Mouse (Mus musculus) adrenal gland, adult (tissue): Measurements from ENCODE around the gene Raly.
"Not testable (repeated sequence)": the region's sequence is repeated elsewhere in the genome, so short reads cannot be mapped to it uniquely, and the experiment has no call there.

ENCODE experiments used
- DNase-seq, 2 experiments: peaks; one replicate each; pipeline ENCODE4 v3.0.0; 2022 to 2023; ENCODE audit warnings: low spot score in 1 of 2; ENCODE audit not compliant: inconsistent age in 2 of 2

Gene Raly

GRCm38 (mm10) chr2:154834149-154834865, 43.4 kb downstream of the Raly start:
- DNase-seq: peak in 1 of 2 experiments; percentile 41

- no peak for DNase-seq
Observed at GRCm38 (mm10) chr2:154836537-154836936, 45.6 kb downstream of the Raly start.

GRCm38 (mm10) chr2:154848086-154848485, 57.2 kb downstream of the Raly start:
- DNase-seq: no peak

- peak; percentile 58 to 88 for DNase-seq
Observed at GRCm38 (mm10) chr2:154855383-154855782, 64.5 kb downstream of the Raly start.

DNA sequence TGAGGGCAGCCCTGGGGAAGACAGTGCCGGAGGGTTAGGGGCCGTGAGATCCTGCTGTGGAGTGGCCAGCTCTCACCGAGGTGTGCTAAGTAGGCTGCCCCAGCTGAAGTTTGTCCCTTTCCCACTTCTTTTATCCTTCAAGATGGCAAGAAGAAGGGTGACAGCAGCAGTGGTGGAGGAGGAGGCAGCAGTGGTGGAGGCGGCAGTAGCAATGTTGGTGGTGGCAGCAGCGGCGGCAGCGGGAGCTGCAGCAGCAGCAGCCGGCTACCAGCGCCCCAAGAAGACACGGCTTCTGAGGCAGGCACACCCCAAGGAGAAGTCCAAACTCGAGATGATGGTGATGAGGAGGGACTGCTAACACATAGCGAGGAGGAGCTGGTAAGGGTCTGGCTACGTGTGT, 72.8 kb downstream of the Raly start:
- DNase-seq: no peak

- DNase-seq: no peak
Observed at GRCm38 (mm10) chr2:154865696-154866095, 74.8 kb downstream of the Raly start.

- no peak for DNase-seq
Observed at GRCm38 (mm10) chr2:154868106-154868505, 77.2 kb downstream of the Raly start.

DNA sequence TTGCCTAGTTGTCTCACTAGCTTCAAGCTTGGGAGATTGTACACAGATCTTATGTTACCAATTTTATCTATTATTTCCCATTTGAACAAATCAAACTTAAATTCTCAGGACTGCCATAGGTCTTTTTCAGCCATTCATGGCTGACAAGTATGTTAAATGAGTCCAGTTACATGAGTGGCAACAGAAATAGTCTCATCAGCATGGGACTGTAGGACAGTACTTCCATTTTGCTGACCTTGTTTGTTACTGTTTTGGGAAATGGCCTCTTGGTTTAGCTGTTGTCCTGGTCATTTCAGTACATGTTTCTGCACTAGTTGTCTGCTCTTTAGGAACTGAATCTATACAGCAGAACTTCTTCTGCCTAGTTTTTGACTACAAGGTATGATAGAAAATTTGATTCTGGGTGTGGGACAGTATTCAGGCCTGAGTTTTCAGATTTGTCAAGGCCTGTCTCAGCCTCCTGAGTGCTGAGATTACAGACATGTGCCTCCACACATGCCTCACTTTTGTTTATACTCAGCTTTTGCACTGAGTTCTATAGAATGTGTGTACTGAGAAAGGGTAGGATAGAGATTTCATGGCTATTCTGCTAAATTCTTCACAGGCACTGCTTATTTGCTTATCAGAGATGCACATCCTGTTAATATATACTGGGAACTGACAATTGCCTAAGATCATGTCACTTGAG, 79.2 kb downstream of the Raly start:
- no peak for DNase-seq

DNA sequence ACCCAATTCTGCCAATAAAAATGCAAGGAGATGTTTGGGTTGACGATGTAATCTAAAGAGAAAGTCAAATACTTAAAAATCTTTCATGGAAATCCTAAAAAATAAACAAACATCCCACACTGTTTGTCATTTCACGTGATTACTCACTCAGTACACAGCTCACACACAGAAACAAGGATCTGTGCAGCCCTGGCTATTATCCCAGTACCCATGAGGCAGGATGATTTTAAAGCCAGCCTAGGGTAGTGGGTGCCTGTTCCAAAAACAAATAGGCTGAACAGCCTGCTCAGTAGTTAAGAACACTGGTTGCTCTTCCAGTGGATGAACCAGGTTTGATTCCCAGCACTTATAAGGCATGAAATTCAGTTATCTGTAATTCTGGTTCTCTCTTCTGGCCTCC, 85.7 kb downstream of the Raly start:
- DNase-seq: no peak

DNA sequence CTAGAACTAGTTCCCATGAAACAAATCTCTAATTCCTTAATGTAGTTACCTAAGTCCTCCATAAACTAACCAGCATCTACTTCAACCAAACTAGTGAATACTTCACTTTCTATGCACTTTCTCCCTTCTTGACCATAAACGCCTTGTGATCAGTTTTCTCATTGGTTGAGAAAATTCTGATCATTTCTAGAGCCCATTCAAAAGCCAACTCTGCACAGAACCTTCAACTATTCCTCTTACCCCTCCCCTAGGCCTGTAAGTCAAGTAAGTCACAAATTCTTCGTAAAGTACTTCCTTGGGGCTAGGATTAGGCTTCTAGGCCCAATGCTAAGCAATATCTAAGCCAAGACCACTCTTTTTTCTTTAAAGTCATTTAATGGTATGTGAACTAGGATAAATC, 100.7 kb downstream of the Raly start:
- peak in 1 of 2 experiments; percentile 55 for DNase-seq

DNA sequence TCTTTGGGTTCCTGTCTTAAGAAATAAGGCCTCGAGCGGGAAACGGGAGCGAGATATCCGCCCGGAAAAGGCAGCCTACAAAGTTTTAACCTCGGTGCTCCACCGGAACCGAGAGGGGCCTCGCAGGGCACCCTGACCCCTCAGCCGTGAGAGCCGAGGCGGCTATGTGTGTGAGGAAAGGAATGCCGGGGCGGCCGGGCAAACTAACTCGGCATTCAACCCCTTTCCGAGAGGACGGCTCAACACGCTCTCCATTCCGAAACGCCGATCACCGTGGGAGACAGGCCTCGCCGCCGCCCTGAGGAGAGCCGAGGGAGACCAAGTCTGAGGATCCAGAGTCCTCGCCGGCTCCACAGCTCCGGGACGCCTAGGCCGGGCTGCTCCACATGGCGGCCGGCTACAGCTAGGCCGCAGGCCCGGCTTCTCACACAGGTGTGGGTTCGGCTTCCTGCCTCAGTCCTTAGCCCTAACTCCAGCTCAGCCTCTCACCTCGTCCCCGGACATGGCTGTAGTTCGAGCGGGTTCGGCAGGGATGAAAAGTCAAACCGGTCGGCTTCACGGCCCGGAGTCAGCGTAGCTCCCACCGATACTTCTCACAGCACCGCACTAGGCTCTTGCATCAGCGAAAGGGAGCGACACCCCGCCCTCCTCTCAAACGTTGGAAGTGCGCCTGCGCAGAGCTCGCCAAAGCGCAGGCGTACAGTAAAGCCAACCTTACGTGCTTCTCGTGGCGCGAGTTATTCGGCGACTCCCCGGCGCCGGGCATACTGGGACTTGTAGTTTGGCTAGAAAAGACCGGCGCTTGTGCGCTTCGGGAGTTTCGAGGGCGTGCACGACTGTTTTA, 101.5 kb downstream of the Raly start, which contains the start of gene Eif2s2:
Eif2s2 (minus strand) TSS at position 735 of the 844 bp plus-strand sequence.
- peak; percentile 97 to 98 for DNase-seq

- DNase-seq: no peak
Observed at GRCm38 (mm10) chr2:154893045-154893385, 102.1 kb downstream of the Raly start.

DNA sequence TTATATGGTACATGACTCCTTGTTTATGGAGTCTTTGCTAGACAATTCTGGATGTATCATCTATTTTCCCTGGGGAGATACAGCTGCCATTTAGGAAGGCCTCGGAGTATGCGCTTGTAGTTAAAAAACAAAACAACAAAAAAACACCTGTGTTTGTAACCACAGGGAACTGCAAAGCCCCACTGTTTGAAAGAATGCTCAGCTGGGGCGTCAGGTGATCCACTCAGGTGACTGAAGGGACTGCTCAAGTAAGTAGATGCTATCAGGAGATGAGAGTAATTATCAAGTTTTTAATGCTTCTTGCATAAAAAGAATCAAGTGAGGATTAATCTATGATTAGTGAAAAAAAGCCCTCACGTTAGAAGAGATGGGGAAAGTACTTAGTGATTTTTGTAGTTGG, 102.7 kb downstream of the Raly start:
- no peak for DNase-seq

- not testable (repeated sequence) for DNase-seq
Observed at GRCm38 (mm10) chr2:154899004-154899403, 108.1 kb downstream of the Raly start.

DNA sequence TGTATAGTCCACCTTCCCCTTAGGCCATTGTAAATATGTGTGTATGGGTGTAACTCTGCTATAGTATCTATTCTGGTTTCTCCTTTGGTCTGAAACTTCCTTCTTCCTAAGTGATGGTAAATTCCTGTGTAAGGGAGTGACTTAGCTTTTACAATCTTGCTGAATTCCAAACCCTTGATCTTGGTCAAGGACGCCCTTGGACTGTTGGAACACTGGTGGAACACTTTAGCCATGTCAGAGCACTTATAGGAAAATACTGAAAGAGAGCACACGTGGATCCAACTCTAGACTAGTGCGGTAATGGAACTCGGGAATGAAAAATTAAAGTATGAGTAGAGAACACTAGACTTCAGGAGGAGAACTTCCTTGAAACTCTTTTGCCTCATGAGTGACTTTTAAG, 108.5 kb downstream of the Raly start:
- not testable (repeated sequence) for DNase-seq

DNA sequence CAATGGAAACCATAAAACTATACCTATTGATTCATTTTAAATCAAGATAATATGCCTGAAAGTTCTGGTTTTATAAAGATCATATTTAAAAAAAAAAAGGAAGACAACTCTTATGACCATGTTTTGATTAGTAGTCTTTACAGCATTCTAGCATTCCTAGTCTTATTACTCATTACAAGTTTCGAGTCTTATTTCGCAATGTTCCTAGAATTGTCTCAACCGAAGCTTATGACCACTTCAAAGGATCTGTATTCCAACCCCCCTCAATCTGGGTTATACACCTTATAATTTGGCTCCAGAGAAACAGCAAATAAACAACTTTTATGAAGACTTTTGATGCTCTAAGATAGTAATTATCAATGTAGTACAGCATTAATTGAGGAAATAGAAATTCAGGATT, 111.2 kb downstream of the Raly start:
- no peak for DNase-seq

DNA sequence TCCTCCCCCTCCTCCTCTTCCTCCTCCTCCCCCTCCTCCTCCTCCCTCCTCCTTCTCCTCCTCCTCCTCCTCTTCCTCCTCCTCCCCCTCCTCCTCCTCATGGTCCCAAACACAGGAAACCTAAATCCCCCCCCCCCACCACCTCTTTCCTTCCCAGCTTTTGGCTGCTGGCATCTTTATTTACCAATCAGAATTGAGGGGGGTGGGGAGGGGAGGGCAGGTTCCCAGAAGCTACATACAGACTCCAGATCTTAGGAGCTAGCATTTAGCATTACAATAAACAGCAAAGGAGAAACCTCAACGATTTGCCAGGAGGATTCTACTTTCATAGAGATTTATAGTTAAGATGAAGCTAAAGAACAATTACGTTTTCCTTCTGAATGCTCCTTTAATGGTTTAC, 114.9 kb downstream of the Raly start:
- DNase-seq: no peak

DNA sequence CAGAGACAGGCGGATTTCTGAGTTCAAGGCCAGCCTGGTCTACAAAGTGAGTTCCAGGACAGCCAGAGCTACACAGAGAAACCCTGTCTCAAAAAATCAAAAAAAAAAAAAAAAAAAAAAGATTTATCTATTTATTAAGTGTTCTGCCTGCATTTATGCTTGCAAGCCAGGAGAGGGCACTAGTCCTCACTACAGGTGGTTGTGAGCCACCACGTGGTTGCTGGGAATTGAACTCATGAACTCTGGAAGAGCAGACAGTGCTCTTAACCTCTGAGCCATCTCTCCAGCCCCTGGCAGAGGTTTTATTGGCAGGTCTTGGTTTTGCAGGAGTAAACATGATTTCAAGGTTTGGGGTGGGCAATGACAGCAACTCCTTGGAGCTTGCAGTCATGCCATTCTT, 117.3 kb downstream of the Raly start:
- not testable (repeated sequence) for DNase-seq

- DNase-seq: no peak
Observed at GRCm38 (mm10) chr2:154909789-154910188, 118.9 kb downstream of the Raly start.

DNA sequence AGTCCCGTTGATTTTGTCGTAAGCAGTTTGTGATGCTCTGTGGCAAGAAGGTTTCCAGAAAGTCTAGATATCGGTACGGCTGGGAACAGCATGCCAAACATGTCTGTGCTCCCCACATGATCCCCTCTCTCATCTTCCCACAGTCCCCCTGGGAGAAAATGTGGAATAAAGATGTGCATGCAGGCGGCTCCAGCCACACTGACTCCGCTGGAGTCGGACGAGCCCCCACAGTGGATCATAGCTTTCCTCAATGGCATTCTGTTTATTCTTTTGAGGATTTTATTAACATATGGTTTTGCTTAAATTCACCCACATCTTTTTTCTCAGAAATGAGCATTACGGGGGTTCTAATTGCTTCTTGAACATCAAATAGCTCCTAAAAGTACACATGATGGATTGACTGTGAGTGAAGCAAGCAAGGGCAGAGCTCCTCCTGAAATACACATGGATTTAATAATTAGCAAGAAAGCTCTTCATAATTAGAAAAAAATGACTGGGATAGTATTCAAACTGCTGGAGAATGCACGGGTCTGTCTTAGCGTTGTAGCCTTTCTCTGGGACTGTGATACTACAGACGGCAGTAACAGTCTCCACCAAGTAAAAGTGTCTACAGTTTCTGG, 125.1 kb downstream of the Raly start:
- DNase-seq: no peak

GRCm38 (mm10) chr2:154916547-154916946, 125.7 kb downstream of the Raly start:
- peak in 1 of 2 experiments; percentile 64 for DNase-seq
